Mouse (Mus musculus) kidney, adult 2 months (tissue): ENCODE measurements at regions not wholly inside any gene's neighbourhood (a gene's known extent, or its start where the extent isn't known, plus 50 kb on each side); places are given as distances from the start of the nearest gene placed in this dataset.

Source experiments
- DNase-seq: peaks from one replicate; pipeline ENCODE4 v3.0.0; 2021
- H3K27ac ChIP-seq: fragments of 200-500 bp; 2 replicates; pipeline ENCODE4 v1.5.1; 2012; ENCODE audit warnings: low read depth, low read length, control low read depth, inconsistent platforms; ENCODE audit not compliant: insufficient read depth
- H3K27me3 ChIP-seq: fragments of 200-500 bp; replicated peaks from 2 replicates; pipeline ENCODE4 v1.6.1; 2012; ENCODE audit warnings: mild to moderate bottlenecking, moderate library complexity, low read length, inconsistent platforms; ENCODE audit not compliant: control insufficient read depth, insufficient read depth
- H3K36me3 ChIP-seq: fragments of 200-500 bp; 2 replicates; pipeline ENCODE4 v1.6.1; 2012; ENCODE audit warnings: mild to moderate bottlenecking, moderate library complexity, low read length, inconsistent platforms; ENCODE audit not compliant: control insufficient read depth, insufficient read depth
- H3K4me1 ChIP-seq: fragments of 200-500 bp; 2 replicates; pipeline ENCODE4 v1.6.1; 2011; ENCODE audit warnings: low read length; ENCODE audit not compliant: control insufficient read depth, insufficient read depth
- H3K4me3 ChIP-seq: fragments of 200-500 bp; 2 replicates; pipeline ENCODE4 v1.5.1; 2011; ENCODE audit warnings: mild to moderate bottlenecking, low read depth, low read length, control low read depth; ENCODE audit not compliant: insufficient read depth
- CTCF ChIP-seq: fragments of 200-500 bp; conservative IDR thresholded peaks from 2 replicates; pipeline ENCODE4 v1.5.1; 2011; ENCODE audit warnings: low read depth, mild to moderate bottlenecking, control low read depth, low read length, moderate library complexity, mixed read lengths; ENCODE audit not compliant: insufficient read depth, insufficient read length
- POLR2A ChIP-seq: fragments of 200-500 bp; IDR thresholded peaks from one replicate; pipeline ENCODE4 v1.6.1; 2011; ENCODE audit warnings: low read depth, low read length, control low read depth
- WGBS: fragments of 180-500 bp; shearing (Covaris S2); methylation state at CpG from one replicate; pipeline ENCODE4 v1.1.7; 2018; 5-methylcytosine and 5-hydroxymethylcytosine counted together

DNA sequence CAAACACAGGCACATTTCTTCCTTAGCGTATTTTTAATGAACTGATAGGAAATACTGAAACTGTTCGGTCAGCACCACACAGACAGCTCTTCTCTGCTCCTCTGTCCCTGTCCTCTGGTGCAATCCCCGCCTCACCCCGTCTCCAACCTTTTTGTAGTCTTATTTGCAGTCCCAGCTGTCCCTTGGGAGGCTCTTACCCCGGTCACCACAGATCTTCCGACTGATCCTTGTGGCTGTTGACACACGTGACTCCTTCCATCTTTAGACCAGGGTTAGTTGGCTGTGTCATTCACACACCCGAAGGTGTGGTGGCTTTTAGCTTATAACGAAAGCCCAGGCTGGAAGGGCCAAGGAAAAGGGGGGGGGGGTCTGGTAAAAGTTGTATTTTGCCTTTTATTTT, 56.4 kb downstream of the Cyp26a1 start:
- 86% methylated on average over 9 of the region's 9 CpGs for WGBS
- no peak for TF ChIP-seq POLR2A
- H3K4me1 ChIP-seq, result no peaks in the 10 kb centered on the region
- no peaks in the 10 kb centered on the region; the same call in 1 of the 2 replicates for H3K27me3 ChIP-seq
- no peak overlapping the region for H3K4me3 ChIP-seq
- no peak overlapping the region for H3K27ac ChIP-seq
- peak; percentile 5 for DNase-seq
- no peaks in the 10 kb centered on the region for H3K36me3 ChIP-seq

DNA sequence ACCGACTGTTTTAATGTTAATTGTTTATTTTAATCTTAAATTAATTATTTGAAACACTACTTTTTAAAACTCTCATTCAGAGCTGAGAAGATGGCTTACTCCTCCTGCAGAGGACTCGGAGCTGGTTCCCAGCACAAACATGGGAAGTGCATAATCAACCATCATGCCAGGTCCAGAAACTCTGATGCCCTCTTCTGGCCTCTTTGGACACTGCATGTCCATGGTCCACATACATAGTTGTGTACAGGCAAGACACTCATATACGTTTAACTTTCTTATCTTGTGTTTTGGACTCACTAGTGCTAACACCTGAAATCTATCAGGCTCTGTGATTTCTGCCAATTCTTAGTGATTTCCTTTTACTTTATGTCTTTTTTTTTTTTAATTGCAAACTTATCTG, 57.8 kb downstream of the Cyp26a1 start:
- TF ChIP-seq CTCF (peak; percentile 20; the same call in 1 of the 2 replicates), POLR2A (no peak)
- 98% methylated on average over 3 of the region's 3 CpGs for WGBS
- Histone ChIP-seq H3K4me1 (no peaks in the 10 kb centered on the region), H3K36me3 (no peaks in the 10 kb centered on the region), H3K4me3 (no peak overlapping the region), H3K27me3 (no peaks in the 10 kb centered on the region; the same call in 1 of the 2 replicates), H3K27ac (no peak overlapping the region)
- no peak for DNase-seq

DNA sequence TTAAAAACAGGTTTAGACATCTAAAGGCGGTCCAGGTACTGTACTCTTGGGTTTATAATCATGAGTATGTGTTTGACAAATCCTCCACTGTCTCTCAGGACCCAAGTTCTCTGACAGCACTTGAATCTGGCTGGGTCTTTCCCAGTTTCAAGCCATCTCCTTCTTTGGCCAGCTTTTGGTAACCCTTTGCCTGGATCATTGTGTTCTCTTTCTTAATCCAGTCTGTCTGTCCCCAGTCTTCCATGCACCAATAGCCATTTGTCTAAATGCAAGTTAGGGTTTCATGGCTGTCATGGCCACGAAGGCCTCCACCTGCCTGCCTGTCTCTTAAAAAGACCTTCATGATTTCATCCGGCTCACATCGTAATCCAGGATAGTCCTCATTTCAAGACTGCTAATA, 71.8 kb downstream of the Cyp26a1 start:
- 96% methylated on average over 4 of the region's 4 CpGs for WGBS
- H3K27me3 ChIP-seq, result no peaks in the 10 kb centered on the region

GRCm38 (mm10) chr19:37771956-37772355, 74.4 kb downstream of the Cyp26a1 start:
- H3K36me3 ChIP-seq, result no peaks in the 10 kb centered on the region
- H3K27me3 ChIP-seq, result no peaks in the 10 kb centered on the region
- no peaks in the 10 kb centered on the region for H3K4me1 ChIP-seq
- 93% methylated on average over 6 of the region's 6 CpGs for WGBS
- no peak overlapping the region for H3K27ac ChIP-seq
- TF ChIP-seq POLR2A (no peak), CTCF (no peak)
- no peak for DNase-seq
- no peak overlapping the region for H3K4me3 ChIP-seq

More for the DNA sequence above, 71.8 kb downstream of the Cyp26a1 start:
- no peaks in the 10 kb centered on the region for H3K4me1 ChIP-seq
- no peak overlapping the region for H3K27ac ChIP-seq
- no peak overlapping the region for H3K4me3 ChIP-seq
- TF ChIP-seq POLR2A (no peak), CTCF (no peak)
- H3K36me3 ChIP-seq, result no peaks in the 10 kb centered on the region
- DNase-seq, result no peak

- no peaks in the 10 kb centered on the region for H3K4me1 ChIP-seq
- TF ChIP-seq CTCF (no peak), POLR2A (no peak)
- no peaks in the 10 kb centered on the region for H3K36me3 ChIP-seq
- H3K27ac ChIP-seq, result no peak overlapping the region
- WGBS, result 96% methylated on average over 4 of the region's 4 CpGs
- no peak for DNase-seq
- H3K27me3 ChIP-seq, result no peaks in the 10 kb centered on the region
- no peak overlapping the region for H3K4me3 ChIP-seq
These were observed 77.0 kb downstream of the Cyp26a1 start for GRCm38 (mm10) chr19:37774551-37774950.

DNA sequence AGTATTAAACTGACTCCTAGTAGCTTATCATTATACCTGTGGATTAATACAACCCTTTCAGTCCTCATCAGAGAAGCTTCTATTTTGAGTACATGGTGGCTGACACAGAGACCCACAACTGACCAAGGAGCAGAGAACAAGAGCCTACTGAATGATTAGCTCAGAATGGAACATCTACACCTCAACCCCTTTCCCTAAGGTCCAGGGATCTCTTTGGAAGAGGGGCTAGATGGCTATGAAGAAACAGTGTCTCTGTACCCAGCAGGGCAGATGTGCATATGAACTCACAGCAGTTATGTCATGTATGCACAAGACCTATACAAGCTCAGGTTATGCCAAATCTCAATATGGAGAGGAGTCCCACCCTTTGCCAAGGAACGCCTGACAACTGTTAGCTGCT, 77.4 kb downstream of the Cyp26a1 start:
- H3K27me3 ChIP-seq, result no peaks in the 10 kb centered on the region
- no peaks in the 10 kb centered on the region for H3K36me3 ChIP-seq
- TF ChIP-seq POLR2A (no peak), CTCF (no peak)
- DNase-seq, result no peak
- WGBS, result 98% methylated on average over 1 of the region's 1 CpGs
- H3K27ac ChIP-seq, result no peak overlapping the region
- H3K4me3 ChIP-seq, result no peak overlapping the region
- H3K4me1 ChIP-seq, result no peaks in the 10 kb centered on the region

GRCm38 (mm10) chr19:37777961-37778360, 80.4 kb downstream of the Cyp26a1 start:
- Histone ChIP-seq H3K4me3 (no peak overlapping the region), H3K4me1 (no peaks in the 10 kb centered on the region), H3K36me3 (no peaks in the 10 kb centered on the region), H3K27me3 (no peaks in the 10 kb centered on the region), H3K27ac (no peak overlapping the region)
- DNase-seq, result no peak
- no peak for TF ChIP-seq POLR2A
- TF ChIP-seq CTCF, result no peak
- WGBS, result 72% methylated on average over 6 of the region's 6 CpGs

DNA sequence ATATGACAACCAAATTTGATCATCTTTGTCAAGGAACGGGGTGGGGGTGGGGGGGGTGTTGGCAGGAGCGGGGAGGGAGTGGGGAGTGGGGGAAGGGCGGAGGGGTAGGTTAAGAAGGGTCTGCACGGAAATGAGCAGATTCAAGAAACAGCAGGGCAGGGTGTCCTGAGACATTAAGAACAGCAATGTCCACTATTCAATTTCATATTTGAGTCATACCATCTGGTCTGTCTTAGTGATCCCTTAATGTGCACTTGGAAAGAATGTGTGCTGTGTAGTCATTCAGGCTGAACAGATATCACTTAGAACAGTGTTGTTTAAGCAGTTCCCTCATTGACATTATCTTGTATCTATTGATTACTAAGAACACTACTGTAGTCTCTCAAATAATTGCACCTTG, 81.0 kb downstream of the Cyp26a1 start:
- no peak for DNase-seq
- no peaks in the 10 kb centered on the region for H3K4me1 ChIP-seq
- TF ChIP-seq CTCF, result no peak
- no peak for TF ChIP-seq POLR2A
- H3K4me3 ChIP-seq, result no peak overlapping the region
- H3K27ac ChIP-seq, result no peak overlapping the region
- H3K27me3 ChIP-seq, result no peaks in the 10 kb centered on the region
- no peaks in the 10 kb centered on the region for H3K36me3 ChIP-seq
- WGBS, result 79% methylated on average over 4 of the region's 4 CpGs
